Mouse (Mus musculus): Measurements from ENCODE around the gene Dph1. TPM values are rescaled to one million over a fixed set of nuclear protein-coding genes. Genes with fewer than 3 reads are reported as not detected.

The Dph1 gene
- polyA plus RNA-seq, 1 experiment from 2014 or later: 32.7 TPM

- no peaks in the 10 kb centered on the region for H3K9me3 ChIP-seq (replicated peaks)
- 67% methylated on average over 4 of the region's 4 CpGs for WGBS
- no peak overlapping the region for H3K27ac ChIP-seq
- H3K4me1 ChIP-seq: peaks cover 44% of the 10 kb centered on the region
- H3K36me3 ChIP-seq: no peaks in the 10 kb centered on the region
- H3K27me3 ChIP-seq (ENCODE audit: low read depth, poor library complexity, severe bottlenecking): peaks cover 79% of the 10 kb centered on the region
- H3K4me3 ChIP-seq: no peak overlapping the region
- no peak for DNase-seq (ENCODE audit: low spot score)
Observed at GRCm38 (mm10) chr11:75198792-75199191, 7.8 kb upstream of the Dph1 start.

GRCm38 (mm10) chr11:75197956-75198355 is 6.9 kb upstream of the Dph1 start:
- Histone ChIP-seq H3K27ac (no peak overlapping the region), H3K9me3 (replicated peaks) (no peaks in the 10 kb centered on the region), H3K4me1 (peaks cover 50% of the 10 kb centered on the region), H3K4me3 (no peak overlapping the region), H3K27me3 (ENCODE audit: low read depth, poor library complexity, severe bottlenecking) (peaks cover 88% of the 10 kb centered on the region), H3K36me3 (no peaks in the 10 kb centered on the region)
- WGBS: 36% methylated on average over 7 of the region's 7 CpGs
- DNase-seq (ENCODE audit: low spot score): no peak

- Histone ChIP-seq H3K27me3 (ENCODE audit: low read depth, poor library complexity, severe bottlenecking) (peaks cover 99% of the 10 kb centered on the region), H3K9me3 (replicated peaks) (no peaks in the 10 kb centered on the region), H3K4me3 (0 out of 2 replicates have a peak overlapping the region, but pooled peaks have one; percentile 61), H3K27ac (no peak overlapping the region), H3K4me1 (peaks cover 49% of the 10 kb centered on the region), H3K36me3 (no peaks in the 10 kb centered on the region)
- no peak for DNase-seq (ENCODE audit: low spot score)
- 46% methylated on average over 6 of the region's 6 CpGs for WGBS
Observed at GRCm38 (mm10) chr11:75196131-75196530, 5.1 kb upstream of the Dph1 start.

DNA sequence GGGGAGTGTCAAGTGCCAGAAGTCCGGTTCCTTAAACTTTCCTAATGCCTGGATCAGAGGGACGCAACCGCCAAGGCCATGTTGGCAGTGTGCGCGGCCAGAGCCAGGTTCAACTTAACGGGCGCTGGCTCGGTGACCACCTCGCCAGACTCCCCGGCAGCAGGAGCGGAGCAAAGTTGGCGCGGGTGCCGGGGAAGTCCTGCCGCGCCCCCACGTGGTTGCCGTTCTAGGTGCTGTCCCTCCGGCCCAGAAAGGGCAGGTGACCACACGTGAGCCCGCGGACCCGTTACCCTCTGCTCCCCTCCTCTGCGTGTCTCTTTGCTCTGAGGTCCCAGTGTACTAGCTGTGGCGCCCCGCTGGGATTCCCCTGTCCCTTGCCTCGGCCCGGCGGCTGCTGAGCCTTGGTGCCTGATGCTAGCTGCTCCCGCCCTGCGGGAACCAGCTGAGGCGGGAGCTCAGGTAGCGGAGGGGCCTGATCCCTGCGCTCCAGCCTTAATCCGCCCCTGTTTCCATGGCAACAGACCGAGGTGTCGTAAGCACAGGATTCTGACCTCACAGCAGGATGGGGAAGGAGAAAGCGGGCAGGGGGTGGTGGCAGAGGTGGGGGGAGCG is 3.9 kb upstream of the Dph1 start:
- Histone ChIP-seq H3K4me1 (peaks cover 52% of the 10 kb centered on the region), H3K27ac (peak overlapping the region; percentile 61; the same call in 1 of the 2 replicates), H3K9me3 (replicated peaks) (no peaks in the 10 kb centered on the region), H3K27me3 (ENCODE audit: low read depth, poor library complexity, severe bottlenecking) (peaks cover 93% of the 10 kb centered on the region), H3K4me3 (peak overlapping the region; percentile 61), H3K36me3 (no peaks in the 10 kb centered on the region)
- DNase-seq (ENCODE audit: low spot score): peak; percentile 83
- under 1% methylated on average over 39 of the region's 39 CpGs for WGBS

DNA sequence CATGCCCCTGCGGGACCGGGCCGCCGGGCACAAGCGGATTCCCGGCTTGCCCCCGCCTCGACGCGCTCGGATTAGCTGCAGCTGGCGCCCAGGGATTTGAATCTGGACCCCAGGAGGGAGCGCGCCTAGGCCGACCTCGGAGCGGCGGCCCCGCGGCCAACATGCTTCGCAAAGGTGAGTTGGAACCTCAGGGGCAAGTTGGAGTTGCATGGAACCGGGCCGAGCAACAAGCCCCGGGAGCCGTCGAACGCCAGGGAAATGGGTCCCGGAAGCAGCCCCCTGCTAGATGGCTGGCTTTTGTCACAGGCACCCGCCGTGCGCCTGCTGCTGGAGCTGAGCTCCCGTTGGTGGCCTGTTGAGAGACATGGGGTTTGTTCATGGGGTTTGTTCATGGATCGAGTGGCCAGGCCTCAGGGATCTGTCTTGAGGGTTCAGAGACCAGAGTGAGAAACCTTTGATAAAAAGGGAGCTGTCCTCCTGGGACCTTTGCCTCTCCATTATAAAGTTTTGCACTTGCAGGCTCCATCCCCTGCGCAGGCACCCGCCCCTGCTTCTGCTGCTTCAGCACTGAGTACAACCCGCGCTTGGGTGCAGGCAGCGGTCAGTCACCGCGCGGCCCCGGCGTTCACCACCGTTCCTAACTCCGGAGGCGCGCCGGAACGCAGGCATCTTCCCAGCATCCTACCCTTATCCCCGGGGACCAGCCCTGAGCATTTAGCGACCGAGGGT is 3.2 kb upstream of the Dph1 start:
- under 1% methylated on average over 52 of the region's 52 CpGs for WGBS

DNA sequence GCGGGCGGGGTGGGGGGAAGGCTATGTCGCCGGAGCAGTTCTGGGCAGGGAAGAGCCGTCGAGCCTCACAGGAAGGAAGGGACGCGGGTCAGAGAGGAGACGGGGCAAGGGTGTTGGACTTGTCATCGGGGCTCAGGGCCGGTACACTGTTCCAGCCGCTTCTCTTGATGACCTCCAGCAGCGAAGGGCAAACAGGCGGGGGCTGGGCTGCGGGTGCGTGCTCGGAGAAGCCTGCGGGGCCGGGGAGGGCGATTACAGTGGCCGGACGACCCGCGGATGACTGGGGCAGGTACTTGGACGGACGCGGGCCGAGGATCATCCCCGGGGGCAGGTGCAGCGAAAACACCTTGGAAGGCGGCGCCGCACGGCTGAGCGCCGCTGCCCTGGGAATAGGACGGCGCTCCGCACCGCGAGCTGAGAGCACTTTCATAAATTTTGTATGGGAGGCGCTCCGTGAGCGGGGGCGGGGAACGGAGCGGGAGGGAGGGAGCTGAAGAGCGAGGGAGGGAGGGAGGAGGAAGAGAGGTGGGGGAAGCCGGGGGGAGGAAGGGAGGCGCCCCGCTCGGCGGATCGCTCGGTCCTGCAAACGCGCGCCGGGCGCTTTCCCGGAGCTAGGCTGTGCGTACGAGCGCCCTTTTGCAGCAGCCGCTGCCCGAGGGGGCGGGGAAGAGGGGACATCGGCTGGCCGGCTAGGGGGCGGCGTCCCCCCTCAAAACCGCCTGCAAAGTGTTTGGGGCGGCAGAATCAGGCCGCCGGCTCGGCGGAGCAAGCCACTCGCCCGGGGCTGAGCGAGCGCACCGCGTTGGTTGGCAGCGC is 2.4 kb upstream of the Dph1 start, which contains the start of gene Rtn4rl1:
Gene Rtn4rl1 (plus strand): TSS at position 528 of the 816 bp plus-strand sequence.
- Histone ChIP-seq H3K9me3 (replicated peaks) (no peaks in the 10 kb centered on the region), H3K4me1 (peaks cover 62% of the 10 kb centered on the region), H3K36me3 (no peaks in the 10 kb centered on the region), H3K4me3 (peak within 1 kb of the TSS; percentile 61), H3K27ac (peak within 1 kb of the TSS; percentile 75), H3K27me3 (ENCODE audit: low read depth, poor library complexity, severe bottlenecking) (peaks cover 79% of the 10 kb centered on the region)
- WGBS: under 1% methylated on average over 83 of the region's 84 CpGs
- peak; percentile 69 for DNase-seq (ENCODE audit: low spot score)

More for the DNA sequence above, 3.2 kb upstream of the Dph1 start:
- H3K4me1 ChIP-seq: peaks cover 59% of the 10 kb centered on the region
- H3K4me3 ChIP-seq: peak overlapping the region; percentile 61
- no peaks in the 10 kb centered on the region for H3K36me3 ChIP-seq
- peak overlapping the region; percentile 75 for H3K27ac ChIP-seq
- H3K27me3 ChIP-seq (ENCODE audit: low read depth, poor library complexity, severe bottlenecking): peaks cover 87% of the 10 kb centered on the region
- H3K9me3 ChIP-seq (replicated peaks): no peaks in the 10 kb centered on the region
- DNase-seq (ENCODE audit: low spot score): peak; percentile 60

DNA sequence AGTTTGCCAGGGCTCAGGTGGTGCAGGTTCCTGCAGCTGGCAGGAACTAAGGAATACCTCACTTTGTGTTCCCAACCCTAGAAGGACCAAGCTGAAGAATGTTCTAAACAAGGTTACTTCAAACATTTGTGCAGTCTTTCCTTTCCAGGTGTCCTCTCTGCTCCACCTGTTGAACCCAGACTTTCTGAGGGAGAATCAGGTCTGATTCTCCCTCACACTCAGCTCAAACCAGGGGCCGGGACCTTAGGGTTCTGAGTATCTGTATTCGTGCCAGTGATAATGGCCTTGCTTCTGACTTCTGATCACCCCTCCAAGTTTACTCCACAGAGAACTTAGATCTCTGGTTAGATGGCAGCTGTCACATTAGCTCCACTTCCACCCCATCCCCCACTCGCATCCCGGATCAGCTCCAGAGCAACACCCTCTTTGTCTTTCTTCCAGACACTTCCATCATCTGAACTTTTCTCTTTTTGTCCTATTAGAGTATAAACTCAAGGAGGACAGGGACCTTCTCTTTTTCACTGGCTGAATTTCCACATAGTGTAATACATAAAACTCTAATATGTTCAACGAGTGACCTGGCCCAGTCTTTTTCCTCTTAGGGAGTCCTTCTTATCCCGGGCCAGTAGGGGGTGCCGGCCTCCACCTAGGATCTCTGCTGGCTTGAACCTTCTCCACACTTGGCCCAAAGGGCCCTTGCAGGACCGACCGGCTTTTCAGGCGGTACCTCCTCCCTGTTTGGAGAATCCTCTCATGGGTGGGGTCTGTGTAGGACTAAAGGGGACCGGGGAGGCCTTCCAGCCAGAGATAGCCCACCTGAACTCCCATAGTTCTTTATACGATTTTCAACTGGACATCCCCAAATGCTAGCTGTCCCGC is 1.5 kb upstream of the Dph1 start:
- peak; percentile 85 for DNase-seq (ENCODE audit: low spot score)
- Histone ChIP-seq H3K9me3 (replicated peaks) (no peaks in the 10 kb centered on the region), H3K4me3 (peak overlapping the region; percentile 61), H3K27me3 (ENCODE audit: low read depth, poor library complexity, severe bottlenecking) (peaks cover 70% of the 10 kb centered on the region), H3K36me3 (no peaks in the 10 kb centered on the region), H3K27ac (no peak overlapping the region), H3K4me1 (peaks cover 62% of the 10 kb centered on the region)
- 24% methylated on average over 13 of the region's 13 CpGs for WGBS

DNA sequence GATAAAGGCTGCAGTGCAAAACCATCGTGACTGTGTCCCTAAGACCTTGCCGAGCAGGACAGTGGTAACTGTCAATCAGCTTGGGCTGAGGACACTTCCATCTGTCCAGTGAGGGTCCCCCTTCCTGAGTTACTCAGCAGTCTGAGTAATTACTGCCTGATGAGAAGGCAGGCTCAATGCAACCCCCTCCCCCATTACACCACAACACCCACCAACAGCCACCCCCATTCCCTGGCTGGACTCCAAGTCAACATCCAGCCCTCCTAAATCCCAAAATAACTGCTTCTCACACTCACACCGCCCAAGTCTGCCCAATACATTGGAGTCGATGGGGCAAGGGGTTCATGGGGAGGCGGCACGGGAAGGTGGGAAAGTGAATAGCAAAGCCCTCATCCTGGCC is 800 bp upstream of the Dph1 start:
- 64% methylated on average over 6 of the region's 6 CpGs for WGBS
- H3K27ac ChIP-seq: no peak overlapping the region
- DNase-seq (ENCODE audit: low spot score): no peak
- H3K4me1 ChIP-seq: peaks cover 62% of the 10 kb centered on the region
- H3K36me3 ChIP-seq: no peaks in the 10 kb centered on the region
- no peaks in the 10 kb centered on the region for H3K9me3 ChIP-seq (replicated peaks)
- H3K4me3 ChIP-seq: no peak overlapping the region
- H3K27me3 ChIP-seq (ENCODE audit: low read depth, poor library complexity, severe bottlenecking): peaks cover 62% of the 10 kb centered on the region

GRCm38 (mm10) chr11:75190371-75190724 is 693 bp downstream of the Dph1 start:
- under 1% methylated on average over 24 of the region's 24 CpGs for WGBS
- H3K4me3 ChIP-seq: peak overlapping the region; percentile 68
- peak overlapping the region; percentile 80 for H3K27ac ChIP-seq
- H3K27me3 ChIP-seq (ENCODE audit: low read depth, poor library complexity, severe bottlenecking): peaks cover 47% of the 10 kb centered on the region
- H3K4me1 ChIP-seq: peaks cover 51% of the 10 kb centered on the region
- peak; percentile 92 for DNase-seq (ENCODE audit: low spot score)
- peaks cover 8% of the 10 kb centered on the region for H3K36me3 ChIP-seq
- no peaks in the 10 kb centered on the region for H3K9me3 ChIP-seq (replicated peaks)

DNA sequence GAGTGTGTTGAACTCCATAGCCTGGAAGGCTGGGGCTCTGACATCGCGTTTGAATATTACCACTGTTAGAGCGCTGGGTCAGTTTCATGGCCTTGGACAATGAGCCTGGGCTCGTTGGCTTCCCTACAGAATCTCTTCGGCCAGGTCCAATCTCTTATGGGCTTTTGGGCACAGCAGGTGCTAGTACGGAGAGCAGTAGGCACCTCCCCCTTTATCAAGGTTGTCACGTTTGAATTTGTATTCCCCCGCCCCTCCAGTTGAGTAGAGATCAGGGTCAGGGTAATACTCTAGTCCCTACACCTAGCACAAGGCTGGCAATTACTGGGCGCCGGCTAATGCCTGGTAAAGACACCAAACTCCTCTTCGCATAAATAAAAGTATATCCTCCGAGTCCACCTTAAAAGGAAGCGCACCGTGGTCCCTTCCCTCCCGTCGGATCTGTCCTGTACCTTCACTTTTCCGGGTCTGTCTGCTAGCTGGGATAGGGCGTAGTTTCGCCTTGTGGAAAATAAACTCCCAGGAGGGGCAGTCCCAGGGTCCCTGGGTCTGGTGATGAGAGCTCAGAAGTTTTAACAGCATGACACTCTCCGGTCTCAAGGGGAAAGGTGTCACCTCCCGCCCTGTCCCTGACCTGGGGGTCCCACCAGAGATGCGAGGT is 1.2 kb downstream of the Dph1 start:
- peak overlapping the region; percentile 80 for H3K27ac ChIP-seq
- peaks cover 42% of the 10 kb centered on the region for H3K27me3 ChIP-seq (ENCODE audit: low read depth, poor library complexity, severe bottlenecking)
- no peaks in the 10 kb centered on the region for H3K9me3 ChIP-seq (replicated peaks)
- DNase-seq (ENCODE audit: low spot score): no peak
- peak overlapping the region; percentile 68 for H3K4me3 ChIP-seq
- H3K4me1 ChIP-seq: peaks cover 46% of the 10 kb centered on the region
- H3K36me3 ChIP-seq: peaks cover 13% of the 10 kb centered on the region
- WGBS: under 1% methylated on average over 22 of the region's 22 CpGs

DNA sequence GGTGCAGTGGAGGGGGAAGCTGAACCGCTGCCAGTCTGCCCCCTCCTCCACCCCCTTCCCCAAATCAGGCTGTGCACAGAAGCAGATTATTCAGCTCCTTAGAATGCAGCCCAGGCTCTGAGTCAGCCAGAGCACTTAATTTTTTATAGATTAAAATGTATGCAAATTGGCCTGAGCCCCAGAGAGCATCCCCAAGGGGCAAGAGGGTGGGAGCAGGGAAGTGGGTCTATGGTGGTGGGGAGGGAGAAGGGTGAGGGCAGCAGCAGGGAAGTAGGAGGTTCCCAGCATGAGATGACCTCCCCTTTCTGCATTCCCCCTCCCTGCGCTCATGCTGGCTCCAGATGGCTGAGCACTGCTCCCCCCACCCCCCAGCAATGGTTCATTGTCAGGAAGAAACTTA is 6.1 kb downstream of the Dph1 start:
- Histone ChIP-seq H3K4me3 (no peak overlapping the region), H3K4me1 (peaks cover 10% of the 10 kb centered on the region), H3K36me3 (peaks cover 58% of the 10 kb centered on the region), H3K27ac (no peak overlapping the region), H3K27me3 (ENCODE audit: low read depth, poor library complexity, severe bottlenecking) (no peaks in the 10 kb centered on the region), H3K9me3 (replicated peaks) (no peaks in the 10 kb centered on the region)
- 77% methylated on average over 2 of the region's 2 CpGs for WGBS
- no peak for DNase-seq (ENCODE audit: low spot score)

- Histone ChIP-seq H3K4me1 (peaks cover 6% of the 10 kb centered on the region), H3K36me3 (peaks cover 58% of the 10 kb centered on the region), H3K4me3 (no peak overlapping the region), H3K27ac (no peak overlapping the region), H3K27me3 (ENCODE audit: low read depth, poor library complexity, severe bottlenecking) (no peaks in the 10 kb centered on the region), H3K9me3 (replicated peaks) (no peaks in the 10 kb centered on the region)
- WGBS: 95% methylated on average over 5 of the region's 5 CpGs
- no peak for DNase-seq (ENCODE audit: low spot score)
Observed at GRCm38 (mm10) chr11:75184573-75184972, 6.5 kb downstream of the Dph1 start.

Measured in limb, embryonic 10.5 days (tissue).